Mouse (Mus musculus): ENCODE measurements around the gene Rasa3. TPM values are rescaled to one million over a fixed set of nuclear protein-coding genes. Genes with fewer than 3 reads are reported as not detected.

Gene Rasa3
- 364 TPM for total RNA-seq (2023)

GRCm38 (mm10) chr8:13677413-13677883 is at the start of gene Rasa3:
Gene Rasa3, minus strand, starts transcription at chr8:13677603.

GRCm38 (mm10) chr8:13705668-13706067 is 28.3 kb upstream of the Rasa3 start, which contains the start of gene Cfap97d2:
Gene Cfap97d2, plus strand, starts transcription at chr8:13705889.

GRCm38 (mm10) chr8:13562118-13562517 is 115.3 kb downstream of the Rasa3 start, which contains the start of gene 1700029H14Rik:
Gene 1700029H14Rik, minus strand, starts transcription at chr8:13562461.

Other genes starting within 250 kb of the Rasa3 start
- not detected for gene Tmem255b, start 242.4 kb downstream of the Rasa3 start, total RNA-seq (2023)
- gene Gas6, start 183.1 kb downstream of the Rasa3 start, total RNA-seq (2023) = 8.1 TPM
- 7.7 TPM for gene 1700029H14Rik, start 115.1 kb downstream of the Rasa3 start, total RNA-seq (2023)
- gene Cfap97d2, start 28.3 kb upstream of the Rasa3 start, total RNA-seq (2023) = not detected
- gene Cdc16, start 80.1 kb upstream of the Rasa3 start, total RNA-seq (2023) = 38.4 TPM
- gene Upf3a, start 108.0 kb upstream of the Rasa3 start, total RNA-seq (2023) = 26.4 TPM
- not detected for gene AF366264, start 160.8 kb upstream of the Rasa3 start, total RNA-seq (2023)
- 27.6 TPM for gene Champ1, start 192.0 kb upstream of the Rasa3 start, total RNA-seq (2023)
- 0.77 TPM for gene Coprs, start 212.7 kb upstream of the Rasa3 start, total RNA-seq (2023)

All from CD4-positive naive resting alpha-beta T cell, adult 57 days (primary cell).